Mouse (Mus musculus) forebrain, postnatal 0 days (tissue): Measurements from ENCODE around the gene Mlf1. TPM values are rescaled to one million over a fixed set of nuclear protein-coding genes. Genes with fewer than 3 reads are reported as not detected.

Experiments
- ATAC-seq: fragments of 200-750 bp; cut with Nextera tagmentation; 2 replicates; pipeline ENCODE4 v1.8.0; 2017; ENCODE audit warnings: mild to moderate bottlenecking, moderate library complexity
- DNase-seq: peaks from one replicate; pipeline ENCODE4 v3.0.0-alpha.2; 2015
- H3K27ac ChIP-seq: fragments of 300-500 bp; sonication (generic); 2 replicates; pipeline ENCODE4 v1.5.1; 2014; ENCODE audit warnings: low read depth, mild to moderate bottlenecking, antibody characterized with exemption, low read length, moderate library complexity, mixed read lengths
- H3K27me3 ChIP-seq: fragments of 300-500 bp; sonication (generic); 2 replicates; pipeline ENCODE4 v1.6.1; 2014; ENCODE audit warnings: mild to moderate bottlenecking, low read length, mixed read lengths; ENCODE audit not compliant: insufficient read depth
- H3K36me3 ChIP-seq: fragments of 300-500 bp; sonication (generic); 2 replicates; pipeline ENCODE4 v1.6.1; 2014; ENCODE audit warnings: mild to moderate bottlenecking, moderate library complexity; ENCODE audit not compliant: insufficient read depth
- H3K4me1 ChIP-seq: fragments of 300-500 bp; sonication (generic); 2 replicates; pipeline ENCODE4 v1.6.1; 2014; ENCODE audit warnings: antibody characterized with exemption; ENCODE audit not compliant: insufficient read depth
- H3K4me2 ChIP-seq: fragments of 300-500 bp; sonication (generic); 2 replicates; pipeline ENCODE4 v1.6.1; 2014; ENCODE audit warnings: low read depth, mild to moderate bottlenecking, moderate library complexity
- H3K4me3 ChIP-seq: fragments of 300-500 bp; sonication (generic); 2 replicates; pipeline ENCODE4 v1.5.1; 2014; ENCODE audit warnings: low read depth, low read length, mixed read lengths
- H3K9ac ChIP-seq: fragments of 300-500 bp; sonication (generic); 2 replicates; pipeline ENCODE4 v1.6.1; 2014; ENCODE audit warnings: mild to moderate bottlenecking
- H3K9me3 ChIP-seq: fragments of 300-500 bp; sonication (generic); 2 replicates; pipeline ENCODE4 v1.6.1; 2016; ENCODE audit warnings: low read length
- CTCF ChIP-seq: sonication (generic); IDR thresholded peaks from 2 replicates; pipeline ENCODE4 v1.5.1; 2016; ENCODE audit warnings: antibody characterized with exemption, control low read depth, low read depth
- WGBS: fragments of 180-500 bp; shearing (Covaris S2); extraction: QIAGEN DNeasy Blood & Tissue Kit; methylation state at CpG from one replicate; pipeline ENCODE4 v1.1.7; 2014; 5-methylcytosine and 5-hydroxymethylcytosine counted together
- polyA plus RNA-seq: library from polyadenylated mRNA; unstranded; fragments of >200 nt; fragmentation: Nextera tagmentation; extraction: Ambion mirVana; gene quantifications from 2 replicates; pipeline ENCODE4 v1.2.1, GENCODE M21; 2015
- total RNA-seq: library from RNA; depleted of rRNA; stranded (reverse); fragments of >200 nt; gene quantifications from 2 replicates; pipeline ENCODE4 v1.2.3, GENCODE M21; 2014; rRNA removed

Gene Mlf1
- total RNA-seq (12.2 and 13.7 TPM in 2 replicates), polyA plus RNA-seq (19.5 and 21.1 TPM in 2 replicates)

DNA sequence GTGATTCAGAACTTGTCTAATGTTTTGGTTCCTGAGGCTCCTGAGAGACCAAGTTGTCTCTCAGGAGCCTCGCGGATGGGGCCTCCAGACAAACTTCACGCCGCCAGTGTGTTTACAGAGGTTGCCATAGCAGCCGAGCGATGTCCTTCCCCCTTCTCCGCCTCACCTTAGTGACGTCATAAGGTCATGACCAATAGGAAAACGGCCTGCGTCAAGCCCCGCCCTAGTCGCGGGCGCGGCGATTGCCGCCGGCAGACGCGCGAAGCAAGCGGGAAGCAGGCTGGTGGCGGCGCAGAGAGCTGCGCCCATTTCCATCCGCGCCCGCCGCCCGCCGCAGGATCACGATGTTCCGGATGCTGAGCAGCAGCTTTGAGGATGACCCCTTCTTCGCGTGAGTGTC, at the start of gene Mlf1:
Gene Mlf1 (plus strand): TSS at position 226 of the 400 bp plus-strand sequence.
- TF ChIP-seq CTCF: peak; percentile 25; the same call in 1 of the 2 replicates
- Histone ChIP-seq H3K4me1 (no peaks in the 10 kb centered on the region), H3K36me3 (no peaks in the 10 kb centered on the region), H3K4me2 (peak within 1 kb of the TSS; percentile 85), H3K4me3 (peak within 1 kb of the TSS; percentile 55), H3K27me3 (peaks cover 6% of the 10 kb centered on the region; the same call in 1 of the 2 replicates), H3K9me3 (no peaks in the 10 kb centered on the region), H3K9ac (peak within 1 kb of the TSS; percentile 53), H3K27ac (no peak within 1 kb of the TSS)
- WGBS: 2% methylated on average over 35 of the region's 35 CpGs
- ATAC-seq (peak; percentile 99), DNase-seq (peak; percentile 95)

DNA sequence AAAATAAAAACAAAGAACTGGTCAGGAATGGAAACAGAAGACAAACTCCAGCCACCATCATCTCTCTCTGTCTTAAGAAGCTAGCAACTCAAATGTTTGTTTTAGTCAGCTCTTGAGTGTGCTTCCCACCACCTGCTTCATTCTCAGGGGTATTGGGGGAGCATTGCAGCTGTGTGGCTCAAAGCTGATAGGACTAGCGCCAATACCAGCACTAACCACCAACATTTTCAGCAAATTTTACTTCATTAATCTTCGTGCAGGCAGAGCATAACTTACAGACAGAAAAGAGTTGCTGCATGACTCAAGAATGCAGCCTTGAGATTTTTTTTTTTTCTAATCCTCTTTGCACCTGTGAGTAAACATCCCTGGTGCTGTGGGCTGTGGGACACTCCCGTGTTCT, 34.3 kb upstream of the Mlf1 start:
- Histone ChIP-seq H3K27me3 (no peaks in the 10 kb centered on the region), H3K9me3 (no peaks in the 10 kb centered on the region), H3K36me3 (no peaks in the 10 kb centered on the region), H3K9ac (no peak overlapping the region), H3K27ac (no peak overlapping the region), H3K4me2 (no peak overlapping the region), H3K4me1 (no peaks in the 10 kb centered on the region), H3K4me3 (no peak overlapping the region)
- 59% methylated on average over 3 of the region's 3 CpGs for WGBS
- no peak for TF ChIP-seq CTCF
- DNase-seq: no peak
- ATAC-seq: no peak

DNA sequence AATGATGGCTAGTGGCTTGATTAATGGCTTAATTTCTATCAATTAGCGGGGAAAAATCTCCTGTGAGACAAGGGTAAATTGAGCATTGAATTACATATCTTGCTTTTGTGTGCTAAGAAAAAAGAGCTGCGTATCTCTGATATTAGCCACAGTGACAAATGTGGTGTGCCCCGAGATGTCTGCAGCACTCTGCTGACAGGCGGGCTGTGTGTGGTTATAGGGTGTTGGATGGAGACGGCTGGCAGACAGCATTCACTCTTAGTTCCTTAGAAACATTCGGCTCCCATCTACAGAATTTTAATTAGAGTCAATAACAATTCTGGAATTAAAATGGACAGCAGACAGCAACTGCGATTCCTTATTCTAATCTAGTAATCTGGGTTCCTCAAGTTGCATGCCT, 33.0 kb upstream of the Mlf1 start:
- Histone ChIP-seq H3K9me3 (no peaks in the 10 kb centered on the region), H3K27ac (no peak overlapping the region), H3K4me2 (no peak overlapping the region), H3K4me1 (no peaks in the 10 kb centered on the region), H3K4me3 (no peak overlapping the region), H3K27me3 (no peaks in the 10 kb centered on the region), H3K9ac (no peak overlapping the region), H3K36me3 (no peaks in the 10 kb centered on the region)
- 33% methylated on average over 7 of the region's 7 CpGs for WGBS
- no peak for ATAC-seq
- TF ChIP-seq CTCF: no peak
- DNase-seq: no peak

DNA sequence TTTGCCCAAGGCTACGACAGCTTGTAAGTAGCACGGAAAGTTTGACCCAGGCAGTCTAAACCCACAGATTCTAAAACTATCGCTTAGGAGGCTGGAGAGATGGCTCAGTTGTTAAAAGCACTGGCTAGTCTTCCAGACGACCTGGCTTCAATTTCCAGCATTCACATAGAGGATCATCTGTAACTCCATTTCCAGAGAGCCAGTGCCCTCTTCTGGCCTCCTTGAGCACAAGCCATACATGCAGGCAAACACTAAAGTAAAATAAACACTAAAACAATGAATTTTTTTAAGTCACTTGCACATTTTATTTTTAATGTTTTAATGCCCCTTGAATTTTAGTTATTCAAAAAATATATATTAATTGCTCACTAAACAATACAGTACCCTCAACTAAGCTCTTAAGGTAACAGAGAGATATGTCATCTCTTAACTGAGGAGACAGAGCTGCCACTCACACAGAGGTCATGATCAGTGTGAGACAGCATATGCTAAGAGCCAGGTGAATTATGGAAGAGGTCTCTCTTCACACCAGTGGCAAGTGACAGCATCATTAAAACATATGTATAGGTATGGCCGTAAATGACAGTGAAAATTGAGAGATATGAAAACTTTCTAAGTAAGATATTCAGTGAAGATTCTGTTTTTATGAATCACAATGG, 30.8 kb upstream of the Mlf1 start:
- DNase-seq: peak; percentile 45
- Histone ChIP-seq H3K27ac (no peak overlapping the region), H3K9me3 (no peaks in the 10 kb centered on the region), H3K4me3 (no peak overlapping the region), H3K9ac (no peak overlapping the region), H3K4me1 (no peaks in the 10 kb centered on the region), H3K27me3 (no peaks in the 10 kb centered on the region), H3K4me2 (no peak overlapping the region), H3K36me3 (no peaks in the 10 kb centered on the region)
- ATAC-seq: no peak
- 59% methylated on average over 5 of the region's 5 CpGs for WGBS
- peak; percentile 68 for TF ChIP-seq CTCF

DNA sequence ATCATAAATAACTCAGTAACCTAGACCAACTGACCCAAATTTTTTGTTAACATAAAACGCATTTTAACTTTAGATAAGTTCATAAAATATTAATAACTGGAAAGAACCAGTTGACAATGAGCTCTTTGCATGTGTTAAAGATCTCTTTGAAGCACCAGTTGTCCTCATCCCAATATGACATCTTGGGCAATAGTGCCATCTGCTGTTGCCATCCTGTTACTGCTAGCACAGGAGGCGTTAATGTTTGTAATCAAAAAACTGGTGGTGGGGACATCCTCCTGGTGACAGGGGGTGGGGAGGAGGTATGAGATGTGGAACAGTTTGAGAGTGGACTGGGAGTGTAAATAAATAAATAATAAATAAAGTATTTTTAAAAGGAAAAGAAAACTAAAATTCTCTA, 29.3 kb upstream of the Mlf1 start:
- Histone ChIP-seq H3K27ac (no peak overlapping the region), H3K4me1 (no peaks in the 10 kb centered on the region), H3K9ac (no peak overlapping the region), H3K36me3 (no peaks in the 10 kb centered on the region), H3K4me3 (no peak overlapping the region), H3K27me3 (no peaks in the 10 kb centered on the region), H3K9me3 (no peaks in the 10 kb centered on the region), H3K4me2 (no peak overlapping the region)
- TF ChIP-seq CTCF: peak; percentile 92
- 5% methylated on average over 2 of the region's 2 CpGs for WGBS
- DNase-seq: peak; percentile 81
- peak; percentile 67; the same call in 1 of the 2 replicates for ATAC-seq

DNA sequence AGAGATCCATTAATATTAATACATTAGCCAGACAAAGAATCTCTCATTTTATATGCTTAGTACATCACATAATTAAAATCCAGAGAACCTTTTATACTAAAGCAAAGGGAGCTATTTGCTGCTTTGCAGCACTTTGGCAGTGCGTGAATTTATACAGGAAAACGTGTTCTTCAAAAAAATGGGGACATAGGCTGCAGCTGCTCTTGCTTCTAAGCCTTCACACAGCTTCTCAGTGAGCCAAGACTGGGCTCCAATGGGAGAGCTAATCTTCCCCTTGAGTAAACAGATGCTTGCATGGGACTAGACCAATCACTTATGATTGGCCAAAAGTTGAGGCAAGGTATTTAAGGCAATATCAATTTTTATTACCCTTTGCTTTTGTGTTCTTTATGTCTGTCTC, 27.2 kb upstream of the Mlf1 start:
- H3K4me2 ChIP-seq: no peak overlapping the region
- H3K9ac ChIP-seq: no peak overlapping the region
- 30% methylated on average over 2 of the region's 2 CpGs for WGBS
- ATAC-seq: peak; percentile 47; the same call in 1 of the 2 replicates
- no peak for TF ChIP-seq CTCF
- no peak overlapping the region for H3K4me3 ChIP-seq
- no peak overlapping the region for H3K27ac ChIP-seq
- H3K4me1 ChIP-seq: no peaks in the 10 kb centered on the region
- H3K9me3 ChIP-seq: no peaks in the 10 kb centered on the region
- no peaks in the 10 kb centered on the region for H3K36me3 ChIP-seq
- no peak for DNase-seq
- no peaks in the 10 kb centered on the region for H3K27me3 ChIP-seq

DNA sequence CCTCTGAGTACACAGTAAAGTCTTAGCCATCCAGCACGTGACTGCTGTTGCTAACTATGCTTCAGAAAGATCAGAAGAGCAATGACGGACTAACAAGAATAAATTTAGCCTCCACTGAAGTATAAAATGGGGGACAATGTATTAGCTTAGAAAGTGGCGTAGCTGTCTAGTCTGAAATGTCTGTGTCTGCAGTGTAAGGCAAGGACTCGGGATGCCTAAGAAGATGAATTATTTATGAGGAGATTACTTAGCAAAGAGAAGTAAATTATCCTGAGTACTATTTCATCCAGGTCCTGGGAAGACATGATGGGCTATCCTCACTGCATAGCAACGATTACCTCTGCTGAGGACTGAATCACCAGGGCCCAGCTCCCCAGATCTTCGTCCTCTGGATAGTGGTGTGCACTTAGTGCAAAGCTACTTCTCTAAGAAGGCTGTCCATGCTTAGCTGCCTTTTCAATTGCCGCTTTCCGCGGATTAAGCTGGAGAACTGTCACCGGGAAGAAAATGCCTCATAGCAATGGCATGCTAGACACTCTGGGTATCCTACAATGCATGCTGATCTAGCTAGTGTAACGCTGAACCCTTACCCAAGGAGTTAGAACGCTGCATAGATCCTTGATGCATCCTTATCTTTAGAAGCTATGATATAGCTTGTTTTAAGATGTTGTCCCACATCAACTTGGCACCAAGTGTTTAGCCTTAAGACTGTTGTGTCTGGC, 22.3 kb upstream of the Mlf1 start:
- Histone ChIP-seq H3K9ac (no peak overlapping the region), H3K9me3 (no peaks in the 10 kb centered on the region), H3K27ac (no peak overlapping the region), H3K27me3 (no peaks in the 10 kb centered on the region), H3K4me1 (no peaks in the 10 kb centered on the region), H3K4me3 (no peak overlapping the region), H3K4me2 (no peak overlapping the region), H3K36me3 (no peaks in the 10 kb centered on the region)
- no peak for DNase-seq
- WGBS: 57% methylated on average over 12 of the region's 12 CpGs
- no peak; the same call in 1 of the 2 replicates for ATAC-seq
- TF ChIP-seq CTCF: no peak
